Mouse (Mus musculus): ENCODE measurements around the gene Rpl27. TPM values are rescaled to one million over a fixed set of nuclear protein-coding genes. Genes with fewer than 3 reads are reported as not detected.

The Rpl27 gene
- total and polyA plus RNA-seq, 3 experiments: 909 to 5,728 (median 3,039) TPM

DNA sequence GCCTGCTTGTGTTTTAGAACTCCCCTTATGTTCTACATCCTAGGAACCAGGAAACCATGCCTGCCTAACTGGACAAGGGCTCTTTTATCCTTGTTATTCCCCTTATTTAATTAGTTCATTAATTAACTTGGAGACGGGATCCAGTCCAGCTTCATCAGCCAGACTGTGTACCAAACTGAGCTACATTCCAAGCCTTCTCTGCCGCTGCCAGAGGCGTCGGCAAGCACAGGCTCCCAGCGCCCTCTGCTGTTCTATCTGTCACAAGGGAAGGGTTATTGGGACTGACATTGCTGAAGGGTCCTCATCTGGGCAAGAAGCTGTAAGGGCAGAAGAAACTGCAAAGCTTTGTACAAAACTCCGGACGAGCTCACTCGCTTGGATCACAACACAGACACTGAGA, 47.0 kb upstream of the Rpl27 start:
- in situ Hi-C loops (cut with MboI; ENCODE audit: low pct_ligation_motif_present, low pct_unique_long_range_greater_than_20kb, low sequenced_read_pairs): loop anchor here (10.0 kb wide), 1 partner anchor 60 kb away; the partner anchor contains the start of gene Aoc3
- no peak overlapping the region for H3K4me2 ChIP-seq (ENCODE audit: insufficient read depth, low read depth, poor library complexity, severe bottlenecking)
- no peak overlapping the region for H3K9ac ChIP-seq (ENCODE audit: insufficient read depth, low read depth)
- H3K27me3 ChIP-seq (replicated peaks): no peaks in the 10 kb centered on the region
- peak; percentile 37; the same call in 1 of the 2 replicates for TF ChIP-seq NELFE (IDR thresholded peaks at IDR 0.05; ENCODE audit: low read depth, low read length)
- no peak for TF ChIP-seq ZMIZ1 (IDR thresholded peaks at IDR 0.05; ENCODE audit: low read depth, low read length)
- TF ChIP-seq MXI1 (IDR thresholded peaks at IDR 0.05; ENCODE audit: low read depth, low read length): 0 out of 2 replicates have a peak, but pooled peaks have one; percentile 33
- peak; percentile 99 for TF ChIP-seq SMC3 (IDR thresholded peaks at IDR 0.05; ENCODE audit: low read depth, low read length)
- 0 out of 2 replicates have a peak, but pooled peaks have one; percentile 52 for TF ChIP-seq MEF2A (IDR thresholded peaks at IDR 0.05; ENCODE audit: borderline replicate concordance, low read depth, low read length)
- TF ChIP-seq CTCF (conservative IDR thresholded peaks at IDR 0.05 in 1 of 2, IDR thresholded peaks at IDR 0.05 in 1 of 2; ENCODE audit: low read depth in 2 of 2, low read length in 2 of 2): peak; percentile 59 to 99
- peak; percentile 100 for TF ChIP-seq RAD21 (IDR thresholded peaks at IDR 0.05; ENCODE audit: low read depth, low read length)
- TF ChIP-seq TBP (conservative IDR thresholded peaks at IDR 0.05; ENCODE audit: low read depth, low read length): 0 out of 2 replicates have a peak, but pooled peaks have one; percentile 34
- 0 out of 2 replicates have a peak, but pooled peaks have one; percentile 42 for TF ChIP-seq SIN3A (IDR thresholded peaks at IDR 0.05; ENCODE audit: low read length)
- TF ChIP-seq RCOR1 (conservative IDR thresholded peaks at IDR 0.05; ENCODE audit: low read depth, low read length): no peak
- TF ChIP-seq ZC3H11A (IDR thresholded peaks at IDR 0.05; ENCODE audit: low read depth, low read length): peak; percentile 89
- peak; percentile 45; the same call in 1 of the 2 replicates for TF ChIP-seq IRF4 (IDR thresholded peaks at IDR 0.05; ENCODE audit: low read depth, low read length)
- no peak for TF ChIP-seq EP300 (IDR thresholded peaks at IDR 0.05; ENCODE audit: low read length)
- no peaks in the 10 kb centered on the region for H3K9me3 ChIP-seq (replicated peaks; ENCODE audit: low read length)
- H3K27ac ChIP-seq (ENCODE audit: insufficient read depth, low read depth): no peak overlapping the region
- no peaks in the 10 kb centered on the region for H3K36me3 ChIP-seq (replicated peaks in 1 of 2; ENCODE audit: control insufficient read depth in 1 of 2, insufficient read depth in 1 of 2, low read length in 1 of 2)
- peaks cover 3 to 5% of the 10 kb centered on the region in 2 experiments; a peak in 3 of 4 replicates for H3K4me1 ChIP-seq (ENCODE audit: control insufficient read depth in 1 of 2, insufficient read depth in 2 of 2)
- dilution Hi-C loops (cut with MboI; ENCODE audit: extremely low pct_ligation_motif_present, extremely low pct_unique_long_range_greater_than_20kb, low sequenced_read_pairs): no loop called here
- no peak overlapping the region for H3K4me3 ChIP-seq (replicated peaks in 1 of 3; ENCODE audit: low read depth in 2 of 3, low read length in 2 of 3, poor library complexity in 1 of 3)
- DNase-seq (ENCODE audit: extremely low read depth): peak; percentile 78
- H3K79me2 ChIP-seq (replicated peaks; ENCODE audit: control insufficient read depth, extremely low read depth, insufficient read depth, poor library complexity, severe bottlenecking): no peaks in the 10 kb centered on the region

DNA sequence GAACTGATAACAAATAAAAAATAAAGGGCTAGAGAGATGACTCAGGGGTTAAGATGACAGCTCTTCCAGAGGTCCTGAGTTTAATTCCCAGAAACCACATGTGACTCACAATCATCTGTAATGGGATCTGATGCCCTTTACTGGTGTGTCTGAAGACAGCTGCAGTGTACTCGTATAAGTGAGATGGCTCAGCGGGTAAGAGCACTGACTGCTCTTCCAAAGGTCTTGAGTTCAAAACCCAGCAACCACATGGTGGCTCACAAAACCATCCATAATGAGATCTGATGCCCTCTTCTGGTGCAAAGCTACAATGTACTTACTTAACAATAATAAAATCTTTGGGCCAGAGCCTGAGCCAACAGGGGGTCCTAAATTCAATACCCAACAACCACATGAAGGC, 26.8 kb upstream of the Rpl27 start:
- dilution Hi-C loops (cut with MboI; ENCODE audit: extremely low pct_ligation_motif_present, extremely low pct_unique_long_range_greater_than_20kb, low sequenced_read_pairs) (no loop called here), in situ Hi-C loops (cut with MboI; ENCODE audit: low pct_ligation_motif_present, low pct_unique_long_range_greater_than_20kb, low sequenced_read_pairs) (no loop called here)
- peak; percentile 42 for DNase-seq (ENCODE audit: extremely low read depth)
- peaks cover 0 to 23% of the 10 kb centered on the region in 2 experiments; a peak in 2 of 4 replicates for H3K4me1 ChIP-seq (ENCODE audit: control insufficient read depth in 1 of 2, insufficient read depth in 2 of 2)
- H3K27ac ChIP-seq (ENCODE audit: insufficient read depth, low read depth): no peak overlapping the region
- H3K9ac ChIP-seq (ENCODE audit: insufficient read depth, low read depth): no peak overlapping the region
- no peak overlapping the region for H3K4me2 ChIP-seq (ENCODE audit: insufficient read depth, low read depth, poor library complexity, severe bottlenecking)
- TF ChIP-seq POLR2A (IDR thresholded peaks at IDR 0.05; ENCODE audit: low read depth, low read length) (no peak), GABPA (IDR thresholded peaks at IDR 0.05; ENCODE audit: insufficient replicate concordance, low read depth, low read length) (no peak), CTCF (conservative IDR thresholded peaks at IDR 0.05 in 1 of 2, IDR thresholded peaks at IDR 0.05 in 1 of 2; ENCODE audit: low read depth in 2 of 2, low read length in 2 of 2) (peak in 1 of 2 experiments; percentile 54; a peak in 2 of 4 replicates), BHLHE40 (IDR thresholded peaks at IDR 0.05; ENCODE audit: low read depth, low read length) (no peak), ZC3H11A (IDR thresholded peaks at IDR 0.05; ENCODE audit: low read depth, low read length) (no peak), ZNF384 (IDR thresholded peaks at IDR 0.05; ENCODE audit: low read depth, low read length) (no peak), TBP (conservative IDR thresholded peaks at IDR 0.05; ENCODE audit: low read depth, low read length) (0 out of 2 replicates have a peak, but pooled peaks have one; percentile 28), NRF1 (IDR thresholded peaks at IDR 0.05; ENCODE audit: low read depth, low read length) (no peak), SIN3A (IDR thresholded peaks at IDR 0.05; ENCODE audit: low read length) (no peak), NELFE (IDR thresholded peaks at IDR 0.05; ENCODE audit: low read depth, low read length) (no peak), USF1 (IDR thresholded peaks at IDR 0.05; ENCODE audit: low read depth, low read length) (no peak), MAFK (IDR thresholded peaks at IDR 0.05; ENCODE audit: insufficient replicate concordance, low read length) (no peak), MEF2A (IDR thresholded peaks at IDR 0.05; ENCODE audit: borderline replicate concordance, low read depth, low read length) (no peak), MYC (IDR thresholded peaks at IDR 0.05; ENCODE audit: low read depth, low read length) (peak; percentile 59; the same call in 1 of the 2 replicates), MAX (IDR thresholded peaks at IDR 0.05; ENCODE audit: low read length) (no peak), SMC3 (IDR thresholded peaks at IDR 0.05; ENCODE audit: low read depth, low read length) (0 out of 2 replicates have a peak, but pooled peaks have one; percentile 3), EP300 (IDR thresholded peaks at IDR 0.05; ENCODE audit: low read length) (no peak), ELF1 (IDR thresholded peaks at IDR 0.05; ENCODE audit: low read depth, low read length) (no peak), IRF4 (IDR thresholded peaks at IDR 0.05; ENCODE audit: low read depth, low read length) (no peak), ZMIZ1 (IDR thresholded peaks at IDR 0.05; ENCODE audit: low read depth, low read length) (no peak), E2F4 (IDR thresholded peaks at IDR 0.05; ENCODE audit: insufficient replicate concordance, low read depth, low read length) (no peak), CHD1 (IDR thresholded peaks at IDR 0.05; ENCODE audit: low read depth, low read length) (no peak)
- no peak overlapping the region for H3K4me3 ChIP-seq (replicated peaks in 1 of 3; ENCODE audit: low read depth in 2 of 3, low read length in 2 of 3, poor library complexity in 1 of 3)
- peaks cover 12% of the 10 kb centered on the region for H3K79me2 ChIP-seq (replicated peaks; ENCODE audit: control insufficient read depth, extremely low read depth, insufficient read depth, poor library complexity, severe bottlenecking)
- H3K9me3 ChIP-seq (replicated peaks; ENCODE audit: low read length): no peaks in the 10 kb centered on the region
- peaks cover 32 to 44% of the 10 kb centered on the region in 2 experiments for H3K36me3 ChIP-seq (replicated peaks in 1 of 2; ENCODE audit: control insufficient read depth in 1 of 2, insufficient read depth in 1 of 2, low read length in 1 of 2)
- no peaks in the 10 kb centered on the region for H3K27me3 ChIP-seq (replicated peaks)
